In the genomic region with DNA sequence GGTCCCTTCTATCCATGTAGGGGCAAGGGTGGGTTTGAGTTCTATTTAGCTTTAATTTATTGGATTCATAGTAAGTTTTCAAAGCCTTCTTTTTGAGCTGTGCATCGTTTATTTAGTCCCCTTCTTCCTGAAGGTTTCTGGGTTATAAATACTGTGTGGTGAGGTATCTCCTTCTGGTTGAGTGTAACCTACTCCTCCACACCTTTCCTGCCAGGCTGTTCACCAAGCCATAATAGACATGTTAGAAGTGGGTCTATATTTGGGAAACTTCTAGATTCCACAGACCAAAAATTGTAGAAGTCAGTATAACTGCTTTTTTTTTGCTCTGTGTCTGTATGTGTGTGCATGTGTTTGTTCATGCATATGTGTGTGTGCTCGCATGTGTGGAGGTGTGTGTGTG, we compare ENCODE assay signal across 19 mouse cellular contexts.
DNase-seq lines count a peak whose midpoint lies in the region; TF ChIP-seq lines count a peak whose summit lies in the region.
"Had no signal": no experiment of that assay in that cellular context is flagged by ENCODE, and none has a peak within 500 bp of the region (broad histone marks: within the 10 kb centered on the region; RNA-seq: fewer than 3 reads in every experiment).

No protein-coding gene starts in this region.

- no peaks in the 10 kb centered on the region for H3K4me1 ChIP-seq in cortical plate, adult 2 months (ENCODE audit: control insufficient read depth, insufficient read depth, low read length)
- H3K4me1 ChIP-seq: forebrain, embryonic 10.5 days; forebrain, embryonic 13.5 days; heart, embryonic 10.5 days; hindbrain, embryonic 12.5 days; hindbrain, embryonic 15.5 days had no signal

- 0 out of 2 replicates have a peak overlapping the region, but pooled peaks have one; percentile 81 for H3K27ac ChIP-seq in cortical plate, adult 2 months (ENCODE audit: insufficient read depth, low read length)
- H3K27ac ChIP-seq: forebrain, embryonic 10.5 days; forebrain, embryonic 13.5 days; heart, adult 2 months; heart, embryonic 10.5 days; hindbrain, embryonic 12.5 days; hindbrain, embryonic 15.5 days had no signal

- no peak for TF ChIP-seq POLR2A in cortical plate, adult 2 months (IDR thresholded peaks at IDR 0.05; ENCODE audit: extremely low read depth, insufficient read depth, low read length)

- peak; percentile 5 for DNase-seq in layer of hippocampus, adult 9-11 months
- DNase-seq in layer of hippocampus, postnatal 14 days (ENCODE audit: low spot score in 2 of 2): no peak
- DNase-seq in right cerebral cortex, adult 2 months (ENCODE audit: low spot score in 2 of 2): peak; percentile 21 to 42
- no peak for DNase-seq in right cerebral cortex, postnatal 25 days
- DNase-seq in cerebellum, postnatal 10 days: no peak
- DNase-seq: adrenal gland, adult 2 months; adrenal gland, postnatal 14 days; cerebellum, adult 18-20 months; cerebellum, adult 9-10 months; cerebellum, postnatal 25 days; embryo, embryonic 11 days; gastrocnemius, postnatal 25 days; heart, adult 2 months had no signal

- H3K4me3 ChIP-seq in cortical plate, adult 2 months (ENCODE audit: insufficient read depth, low read length): no peak overlapping the region
- H3K4me3 ChIP-seq: forebrain, embryonic 10.5 days; forebrain, embryonic 13.5 days; heart, adult 2 months; heart, embryonic 10.5 days; hindbrain, embryonic 12.5 days; hindbrain, embryonic 15.5 days had no signal

- no peak for TF ChIP-seq CTCF in cortical plate, adult 2 months (IDR thresholded peaks at IDR 0.05; ENCODE audit: extremely low read depth, insufficient read depth, low read length)

Comparison
In these comparisons a context has a peak if more than half of its experiments do, and no peak if none do; other contexts are left out.
1. DNase-seq: peak in layer of hippocampus, adult 9-11 months (single experiment) and right cerebral cortex, adult 2 months (2 of 2); none in layer of hippocampus, postnatal 14 days (0 of 2), right cerebral cortex, postnatal 25 days (single experiment) and cerebellum, postnatal 10 days (0 of 2).